Mouse (Mus musculus): ENCODE measurements around the gene Grsf1. TPM values are rescaled to one million over a fixed set of nuclear protein-coding genes. Genes with fewer than 3 reads are reported as not detected.

The Grsf1 gene
- total RNA-seq (2015), result 56.5 TPM in 2 replicates
- total RNA-seq (2017), result 74.6 and 83.2 TPM in 2 replicates

GRCm38 (mm10) chr5:88675443-88676387 lies at the start of gene Grsf1:
Grsf1 (minus strand) TSS chr5:88676171.
- peak; percentile 84 for ATAC-seq (ENCODE audit: poor library complexity, severe bottlenecking)

DNA sequence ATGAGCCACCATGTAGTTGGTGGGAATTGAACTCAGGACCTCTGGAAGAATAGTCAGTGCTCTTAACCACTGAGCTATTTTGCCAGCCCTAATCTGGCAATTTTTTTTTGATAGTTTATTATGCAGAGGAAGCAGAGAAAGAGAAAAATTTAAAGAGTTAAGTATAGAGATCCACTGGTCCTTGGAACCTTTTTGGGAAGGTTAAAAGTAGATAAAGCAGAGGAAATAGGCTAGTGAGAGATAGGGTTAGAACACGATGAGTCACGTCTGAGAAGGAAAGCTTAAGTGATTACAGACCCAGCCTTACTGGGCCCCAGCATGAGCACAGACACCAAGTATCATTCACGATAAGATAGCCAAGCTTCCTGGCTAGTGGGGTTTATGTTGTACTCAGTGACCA lies 48.1 kb upstream of the Grsf1 start:
- ATAC-seq (ENCODE audit: poor library complexity, severe bottlenecking), result no peak

- ATAC-seq (ENCODE audit: poor library complexity, severe bottlenecking), result no peak
Measured at GRCm38 (mm10) chr5:88722213-88722600, 46.2 kb upstream of the Grsf1 start.

DNA sequence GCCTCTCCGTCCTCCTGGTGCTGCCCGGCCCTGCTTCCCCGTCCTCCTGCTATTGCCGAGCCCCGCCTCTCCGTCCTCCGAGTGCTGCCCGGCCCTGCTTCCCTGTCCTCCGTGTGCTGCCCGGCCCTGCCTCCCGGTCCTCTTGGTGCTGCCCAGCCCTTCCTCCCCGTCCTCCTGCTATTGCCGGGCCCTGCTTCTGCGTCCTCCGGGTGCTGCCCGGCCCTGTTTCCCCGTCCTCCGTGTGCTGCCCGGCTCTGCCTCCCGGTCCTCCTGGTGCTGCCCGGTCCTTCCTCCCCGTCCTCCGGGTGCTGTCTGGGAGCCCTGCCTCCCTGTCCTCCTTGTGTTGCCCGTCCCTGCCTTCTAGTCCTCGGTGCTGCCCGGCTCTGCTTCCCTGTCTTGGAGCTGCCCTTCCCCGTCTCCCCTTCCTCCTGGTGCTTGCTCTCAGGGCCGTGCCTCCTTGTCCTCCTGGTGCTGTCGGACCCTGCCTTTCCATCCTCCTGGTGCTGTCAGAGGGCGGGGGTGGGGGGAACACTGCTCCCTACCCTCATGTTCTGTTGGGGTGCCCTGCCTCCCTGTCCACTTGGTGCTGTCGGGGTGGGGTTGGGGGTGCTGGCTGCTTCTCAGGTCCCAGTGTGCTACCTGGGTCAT lies 45.7 kb upstream of the Grsf1 start:
- ATAC-seq (ENCODE audit: poor library complexity, severe bottlenecking), result peak; percentile 63

GRCm38 (mm10) chr5:88721003-88721475 lies 45.1 kb upstream of the Grsf1 start:
- ATAC-seq (ENCODE audit: poor library complexity, severe bottlenecking), result no peak; the same call in 1 of the 2 replicates

- ATAC-seq (ENCODE audit: poor library complexity, severe bottlenecking), result peak; percentile 88
Measured at GRCm38 (mm10) chr5:88720116-88721002, 44.4 kb upstream of the Grsf1 start, which contains the start of gene Mob1b. Mob1b (plus strand) TSS chr5:88720855.

- no peak for ATAC-seq (ENCODE audit: poor library complexity, severe bottlenecking)
Measured at GRCm38 (mm10) chr5:88716983-88717382, 41.0 kb upstream of the Grsf1 start.

DNA sequence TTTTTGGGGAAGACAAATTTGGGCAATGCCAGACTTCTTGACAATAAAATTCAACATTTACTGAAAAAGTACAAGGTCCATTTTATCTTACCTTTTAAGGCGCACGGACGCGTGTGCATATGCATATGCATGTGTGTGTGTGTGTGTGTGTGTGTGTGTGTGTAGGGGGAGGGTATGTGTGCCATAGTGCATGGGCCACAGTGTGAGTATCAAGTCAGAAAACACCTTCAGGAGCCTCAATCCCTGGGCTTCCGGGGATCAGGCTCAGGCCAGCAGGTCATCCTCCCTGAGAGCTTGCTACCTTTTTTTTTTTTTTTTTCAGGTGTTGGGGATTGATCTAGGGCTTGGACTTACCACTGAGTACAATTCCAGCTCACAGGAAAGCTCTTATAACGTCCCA lies 36.4 kb upstream of the Grsf1 start:
- ATAC-seq (ENCODE audit: poor library complexity, severe bottlenecking), result no peak

DNA sequence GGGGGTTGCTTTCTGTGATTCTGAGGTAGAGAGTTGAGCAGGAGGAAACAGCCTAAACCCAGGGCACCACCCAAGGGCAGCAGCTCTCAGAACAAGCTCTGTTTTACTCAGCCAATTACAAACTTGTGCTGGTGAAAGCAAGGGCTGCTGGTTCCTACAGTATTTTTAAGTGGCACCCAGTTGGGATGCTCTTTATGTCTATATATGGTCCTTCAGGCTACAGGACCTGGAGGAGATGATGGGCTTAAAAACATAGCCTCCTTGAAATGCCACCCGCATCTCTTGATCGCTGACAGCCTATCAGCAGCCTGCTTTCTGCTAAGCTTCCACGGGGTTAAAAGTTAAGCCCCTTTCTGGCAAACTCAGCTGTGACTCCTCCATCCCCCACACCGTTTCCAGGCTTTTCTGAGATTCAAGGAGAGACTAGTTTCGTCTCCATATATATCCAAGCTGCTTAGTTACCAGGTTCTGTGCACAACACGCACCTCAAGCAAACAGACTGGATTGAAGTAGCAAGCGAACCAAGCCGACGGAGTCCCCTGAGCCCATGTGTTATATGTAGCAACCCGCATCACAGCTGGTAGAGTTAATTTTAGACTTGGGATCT lies 35.8 kb upstream of the Grsf1 start:
- ATAC-seq (ENCODE audit: poor library complexity, severe bottlenecking), result no peak

DNA sequence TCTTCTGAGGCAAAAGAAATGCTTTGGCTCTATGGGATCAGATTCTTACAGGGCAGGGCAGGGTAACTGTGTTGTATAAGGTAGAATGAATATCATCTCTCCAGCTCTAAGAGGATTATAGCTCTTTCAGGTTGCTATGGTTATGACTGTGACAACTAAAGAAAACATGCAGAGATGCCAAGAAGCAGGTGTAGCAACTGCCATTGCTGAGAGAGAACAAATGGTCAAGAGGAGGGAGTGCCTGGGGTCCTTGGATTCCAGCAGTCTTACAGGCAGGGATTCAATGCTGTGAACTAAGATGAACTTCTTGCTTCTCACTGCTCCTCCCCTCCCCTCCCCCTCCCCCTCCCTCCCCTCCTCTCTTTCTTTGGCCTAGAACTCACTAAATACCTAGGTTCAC lies 35.2 kb upstream of the Grsf1 start:
- no peak for ATAC-seq (ENCODE audit: poor library complexity, severe bottlenecking)

GRCm38 (mm10) chr5:88703551-88703950 lies 27.6 kb upstream of the Grsf1 start:
- ATAC-seq (ENCODE audit: poor library complexity, severe bottlenecking), result no peak

DNA sequence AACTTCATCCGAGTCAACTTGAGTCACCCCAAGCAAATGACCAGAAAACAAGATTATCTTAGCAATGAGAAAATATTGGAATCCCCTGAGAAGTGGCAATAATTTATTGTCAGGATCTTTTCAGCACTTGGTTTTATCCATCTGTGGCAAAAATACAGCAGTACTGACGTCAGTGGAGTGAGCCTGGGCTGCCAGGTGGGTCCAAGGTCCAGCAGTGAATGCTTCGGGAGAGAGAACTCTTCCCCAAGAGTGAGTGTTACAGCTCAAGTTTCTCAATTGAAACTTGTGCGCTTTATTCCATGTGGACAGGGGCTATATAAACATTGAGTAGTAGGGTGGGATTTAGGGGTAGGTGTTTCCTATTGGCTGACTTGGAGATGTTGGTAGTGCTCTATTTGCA lies 26.1 kb upstream of the Grsf1 start:
- ATAC-seq (ENCODE audit: poor library complexity, severe bottlenecking), result no peak

GRCm38 (mm10) chr5:88699251-88699913 lies 23.4 kb upstream of the Grsf1 start:
- ATAC-seq (ENCODE audit: poor library complexity, severe bottlenecking), result no peak

GRCm38 (mm10) chr5:88697291-88697690 lies 21.3 kb upstream of the Grsf1 start:
- no peak for ATAC-seq (ENCODE audit: poor library complexity, severe bottlenecking)

DNA sequence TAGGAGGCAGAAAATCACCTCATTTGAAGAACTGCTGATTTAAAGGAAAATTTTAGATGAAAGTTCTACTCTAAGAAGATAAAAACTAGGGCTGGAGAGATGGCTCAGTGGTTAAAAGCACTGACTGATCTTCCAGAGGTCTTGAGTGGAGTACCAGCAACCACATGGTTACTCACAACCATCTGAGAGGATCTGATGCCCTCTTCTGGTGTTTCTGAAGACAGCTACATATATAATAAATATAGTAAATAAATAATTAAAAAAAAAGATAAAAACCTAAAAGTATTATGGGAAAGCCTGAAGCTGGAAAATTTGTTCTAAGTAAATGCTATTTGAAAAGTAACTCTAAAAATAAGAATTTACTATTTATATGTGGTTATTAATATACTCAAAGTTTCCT lies 17.1 kb upstream of the Grsf1 start:
- ATAC-seq (ENCODE audit: poor library complexity, severe bottlenecking), result no peak

GRCm38 (mm10) chr5:88692586-88692985 lies 16.6 kb upstream of the Grsf1 start:
- no peak for ATAC-seq (ENCODE audit: poor library complexity, severe bottlenecking)

DNA sequence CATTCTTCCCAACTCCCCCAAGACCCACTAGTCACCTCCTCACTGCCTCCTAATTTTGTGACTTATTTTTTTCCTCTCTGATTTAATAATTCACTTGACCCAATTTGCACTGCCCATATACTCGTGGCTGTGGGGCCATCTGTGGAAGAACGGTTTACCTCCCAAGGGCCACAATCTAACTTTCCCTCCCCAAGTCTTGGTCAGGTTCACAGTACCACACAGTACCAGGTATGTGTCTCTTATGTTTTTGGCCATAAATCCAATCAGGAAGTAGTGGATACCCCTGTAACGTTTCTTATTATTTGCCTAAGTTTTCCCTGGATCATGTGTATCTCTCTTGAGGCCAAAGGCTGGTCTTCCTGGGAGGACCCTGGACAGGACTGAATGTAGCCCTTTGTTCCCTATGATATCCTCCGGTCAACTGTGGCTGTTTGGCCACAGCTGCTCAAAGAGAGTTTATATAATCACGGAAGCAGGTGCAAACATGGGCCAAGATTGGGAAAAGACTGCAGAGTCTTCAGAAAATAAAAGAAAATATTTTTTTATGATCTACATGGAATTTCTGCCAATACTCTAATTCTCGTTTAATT lies 15.6 kb upstream of the Grsf1 start:
- ATAC-seq (ENCODE audit: poor library complexity, severe bottlenecking), result no peak

- no peak for ATAC-seq (ENCODE audit: poor library complexity, severe bottlenecking)
Measured at GRCm38 (mm10) chr5:88690681-88691505, 14.9 kb upstream of the Grsf1 start.
